In genomic region chr3:154297499-154297898, GRCm38 (mm10) we compare ENCODE assay signal across 11 mouse cellular contexts. TPM values are rescaled to one million over a fixed set of nuclear protein-coding genes. Genes with fewer than 3 reads are reported as not detected.
DNase-seq lines count a peak whose midpoint lies in the region; ATAC-seq and TF ChIP-seq lines count a peak whose summit lies in the region.
"Had no signal": no experiment of that assay in that cellular context is flagged by ENCODE, and none has a peak within 500 bp of the region (broad histone marks: within the 10 kb centered on the region; RNA-seq: fewer than 3 reads in every experiment).

No protein-coding gene starts in this region.

- no peak for ATAC-seq in lung, postnatal 0 days
- no peak for ATAC-seq in kidney, embryonic 14.5 days (ENCODE audit: low FRiP score, low TSS enrichment)

- H3K4me1 ChIP-seq in lung, postnatal 0 days (ENCODE audit: insufficient read depth, low read depth, low read length): no peaks in the 10 kb centered on the region
- H3K4me1 ChIP-seq in kidney, embryonic 14.5 days (ENCODE audit: control insufficient read depth, insufficient read depth, low read length): no peaks in the 10 kb centered on the region

- H3K27ac ChIP-seq in lung, postnatal 0 days (ENCODE audit: low read length): no peak overlapping the region
- no peak overlapping the region for H3K27ac ChIP-seq in kidney, embryonic 14.5 days (ENCODE audit: low read depth, low read length)
- H3K27ac ChIP-seq: heart, adult 2 months; hindbrain, embryonic 14.5 days had no signal

- 22% methylated on average over 6 of the region's 6 CpGs for WGBS in lung, postnatal 0 days
- WGBS in kidney, embryonic 14.5 days: 74% methylated on average over 6 of the region's 6 CpGs

- H3K27me3 ChIP-seq in lung, postnatal 0 days (replicated peaks; ENCODE audit: insufficient read depth, low read length): no peaks in the 10 kb centered on the region
- H3K27me3 ChIP-seq in kidney, embryonic 14.5 days (ENCODE audit: control insufficient read depth, insufficient read depth, low read length): no peaks in the 10 kb centered on the region

- no peak overlapping the region for H3K4me3 ChIP-seq in lung, postnatal 0 days (ENCODE audit: low read depth, low read length)
- no peak overlapping the region for H3K4me3 ChIP-seq in kidney, embryonic 14.5 days (ENCODE audit: low read length)
- H3K4me3 ChIP-seq: heart, adult 2 months had no signal

- TF ChIP-seq EP300 in lung, postnatal 0 days (IDR thresholded peaks at IDR 0.05): no peak

- no peaks in the 10 kb centered on the region for H3K9me3 ChIP-seq in lung, postnatal 0 days (ENCODE audit: low read length)
- no peaks in the 10 kb centered on the region for H3K9me3 ChIP-seq in kidney, embryonic 14.5 days (ENCODE audit: control insufficient read depth, low read length)

- peak; percentile 20 to 49 for DNase-seq in cerebellum, postnatal 10 days
- no peak for DNase-seq in cerebellum, adult 11 months
- peak; percentile 13 for DNase-seq in lung, postnatal 10 days
- DNase-seq in lung, postnatal 0 days (ENCODE audit: low spot score): no peak
- peak; percentile 29 for DNase-seq in fibroblast of lung, adult 2 months (ENCODE audit: low read depth)
- DNase-seq in lung, postnatal 14 days: peak; percentile 6
- no peak for DNase-seq in heart, adult 9 months (ENCODE audit: low spot score in 2 of 2)
- DNase-seq: thymus, adult 18-20 months had no signal

- no peak for TF ChIP-seq CTCF in lung, postnatal 0 days (IDR thresholded peaks at IDR 0.05)

- no peak overlapping the region for H3K9ac ChIP-seq in lung, postnatal 0 days (replicated peaks; ENCODE audit: low read depth)
- no peak overlapping the region for H3K9ac ChIP-seq in kidney, embryonic 14.5 days (ENCODE audit: low read depth, low read length)
- H3K9ac ChIP-seq: hindbrain, embryonic 14.5 days had no signal

- H3K4me2 ChIP-seq in lung, postnatal 0 days (replicated peaks; ENCODE audit: low read depth, low read length): no peak overlapping the region
- H3K4me2 ChIP-seq in kidney, embryonic 14.5 days (replicated peaks; ENCODE audit: low read depth, low read length): no peak overlapping the region
- H3K4me2 ChIP-seq: hindbrain, embryonic 14.5 days had no signal

- no peaks in the 10 kb centered on the region for H3K36me3 ChIP-seq in lung, postnatal 0 days (ENCODE audit: insufficient read depth, low read length)
- H3K36me3 ChIP-seq in kidney, embryonic 14.5 days (ENCODE audit: control insufficient read depth, insufficient read depth, low read length): no peaks in the 10 kb centered on the region

RNA-seq across cellular contexts. Expression of gene Lhx8, which starts 33.0 kb away (rescaled TPM):
- not detected in 2 replicates for polyA plus RNA-seq in lung, postnatal 0 days (2015; fragmentation: Nextera tagmentation; extraction: Ambion mirVana)
- not detected in 2 replicates for polyA plus RNA-seq in kidney, embryonic 14.5 days (2014; fragmentation: Nextera tagmentation; extraction: Ambion mirVana)
- polyA plus RNA-seq: hindbrain, embryonic 14.5 days had no signal

Comparison
In these comparisons a context has a peak if more than half of its experiments do, and no peak if none do; other contexts are left out.
1. DNase-seq: peak in cerebellum, postnatal 10 days (2 of 2), lung, postnatal 10 days (single experiment), fibroblast of lung, adult 2 months (single experiment) and lung, postnatal 14 days (single experiment); none in cerebellum, adult 11 months (single experiment), lung, postnatal 0 days (single experiment) and heart, adult 9 months (0 of 2).